Mouse (Mus musculus) forebrain, embryonic 10.5 days (tissue): ENCODE measurements around the gene Zcchc3. TPM values are rescaled to one million over a fixed set of nuclear protein-coding genes. Genes with fewer than 3 reads are reported as not detected.

Source experiments
- DNase-seq: peaks from one replicate; pipeline ENCODE4 v3.0.0-alpha.2; 2017; ENCODE audit warnings: low spot score; ENCODE audit errors: extremely low spot score
- H3K27ac ChIP-seq: fragments of 300-500 bp; sonication (generic); 2 replicates; pipeline ENCODE4 v1.5.1; 2016; ENCODE audit warnings: mild to moderate bottlenecking
- H3K27me3 ChIP-seq: fragments of 300-500 bp; sonication (generic); 2 replicates; pipeline ENCODE4 v1.6.1; 2016; ENCODE audit warnings: mild to moderate bottlenecking; ENCODE audit not compliant: poor library complexity, severe bottlenecking
- H3K36me3 ChIP-seq: fragments of 300-500 bp; sonication (generic); replicated peaks from 2 replicates; pipeline ENCODE4 v1.6.1; 2016; ENCODE audit warnings: mild to moderate bottlenecking, moderate library complexity
- H3K4me1 ChIP-seq: fragments of 300-500 bp; sonication (generic); 2 replicates; pipeline ENCODE4 v1.6.1; 2016
- H3K4me3 ChIP-seq: fragments of 300-500 bp; sonication (generic); 2 replicates; pipeline ENCODE4 v1.5.1; 2016; ENCODE audit warnings: mild to moderate bottlenecking, moderate library complexity
- H3K9me3 ChIP-seq: fragments of 300-500 bp; sonication (generic); 2 replicates; pipeline ENCODE4 v1.6.1; 2016; ENCODE audit warnings: mild to moderate bottlenecking, moderate library complexity
- WGBS: fragments of 180-500 bp; shearing (Covaris S2); methylation state at CpG from one replicate; pipeline ENCODE4 v1.1.7; 2016; 5-methylcytosine and 5-hydroxymethylcytosine counted together
- polyA plus RNA-seq: library from polyadenylated mRNA; unstranded; fragments of >200 nt; fragmentation: Nextera tagmentation; extraction: Ambion mirVana; gene quantifications from 2 replicates; pipeline ENCODE4 v1.2.1, GENCODE M21; 2016

The Zcchc3 gene
- polyA plus RNA-seq: 46.5 and 50.0 TPM in 2 replicates

- peaks cover 48% of the 10 kb centered on the region for H3K4me1 ChIP-seq
- H3K4me3 ChIP-seq: peak within 1 kb of the TSS; percentile 96
- H3K9me3 ChIP-seq: peaks cover 10% of the 10 kb centered on the region
- peak within 1 kb of the TSS; percentile 100 for H3K27ac ChIP-seq
- H3K27me3 ChIP-seq: no peaks in the 10 kb centered on the region
- peaks cover 5% of the 10 kb centered on the region; the same call in 1 of the 2 replicates for H3K36me3 ChIP-seq
- peak; percentile 91 for DNase-seq
- WGBS: under 1% methylated on average over 65 of the region's 65 CpGs
These were observed at the start of gene Zcchc3 for GRCm38 (mm10) chr2:152414591-152415165. Zcchc3 (minus strand) TSS chr2:152415027.

GRCm38 (mm10) chr2:152459241-152459640, 44.4 kb upstream of the Zcchc3 start:
- DNase-seq: no peak
- H3K4me3 ChIP-seq: no peak overlapping the region
- no peaks in the 10 kb centered on the region for H3K27me3 ChIP-seq
- no peak overlapping the region for H3K27ac ChIP-seq
- H3K36me3 ChIP-seq: no peaks in the 10 kb centered on the region
- no peaks in the 10 kb centered on the region for H3K4me1 ChIP-seq
- H3K9me3 ChIP-seq: no peaks in the 10 kb centered on the region
- 81% methylated on average over 13 of the region's 13 CpGs for WGBS

- Histone ChIP-seq H3K27ac (no peak overlapping the region), H3K4me3 (no peak overlapping the region), H3K27me3 (no peaks in the 10 kb centered on the region), H3K36me3 (no peaks in the 10 kb centered on the region), H3K9me3 (no peaks in the 10 kb centered on the region), H3K4me1 (peaks cover 25% of the 10 kb centered on the region)
- DNase-seq: no peak
- 72% methylated on average over 4 of the region's 4 CpGs for WGBS
These were observed 37.4 kb upstream of the Zcchc3 start for GRCm38 (mm10) chr2:152452101-152452781.

GRCm38 (mm10) chr2:152450241-152450640, 35.4 kb upstream of the Zcchc3 start:
- no peak overlapping the region for H3K27ac ChIP-seq
- H3K4me1 ChIP-seq: peaks cover 28% of the 10 kb centered on the region
- no peaks in the 10 kb centered on the region for H3K9me3 ChIP-seq
- 5% methylated on average over 5 of the region's 5 CpGs for WGBS
- H3K27me3 ChIP-seq: no peaks in the 10 kb centered on the region
- H3K4me3 ChIP-seq: no peak overlapping the region
- DNase-seq: peak; percentile 72
- no peaks in the 10 kb centered on the region for H3K36me3 ChIP-seq

- Histone ChIP-seq H3K36me3 (no peaks in the 10 kb centered on the region), H3K27me3 (no peaks in the 10 kb centered on the region), H3K9me3 (no peaks in the 10 kb centered on the region), H3K4me1 (peaks cover 33% of the 10 kb centered on the region), H3K27ac (no peak overlapping the region), H3K4me3 (no peak overlapping the region)
- WGBS: 74% methylated on average over 5 of the region's 5 CpGs
- DNase-seq: no peak
These were observed 32.6 kb upstream of the Zcchc3 start for GRCm38 (mm10) chr2:152447461-152447860.

DNA sequence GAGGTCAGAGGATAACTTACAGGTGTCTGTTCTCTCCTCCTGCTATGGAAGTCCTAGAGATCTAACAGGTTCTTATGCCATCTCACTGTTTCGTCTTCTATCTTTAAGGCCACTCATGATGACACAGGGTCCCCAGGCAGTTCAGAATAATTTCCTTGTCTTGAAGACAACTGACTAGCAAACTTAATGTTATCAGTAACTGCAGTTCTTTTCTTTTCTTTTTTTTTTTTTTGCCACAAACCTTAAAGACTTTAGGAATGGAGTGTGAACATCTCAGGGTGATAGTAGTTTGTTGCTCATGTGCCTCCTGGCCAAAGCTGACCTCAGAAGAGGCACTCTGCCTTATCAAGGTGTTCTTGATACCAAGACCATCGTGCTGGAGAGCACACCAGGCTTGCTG, 31.8 kb upstream of the Zcchc3 start:
- Histone ChIP-seq H3K4me3 (no peak overlapping the region), H3K4me1 (peaks cover 33% of the 10 kb centered on the region), H3K36me3 (no peaks in the 10 kb centered on the region), H3K27me3 (no peaks in the 10 kb centered on the region), H3K27ac (no peak overlapping the region), H3K9me3 (no peaks in the 10 kb centered on the region)
- 88% methylated on average over 2 of the region's 2 CpGs for WGBS
- DNase-seq: no peak

DNA sequence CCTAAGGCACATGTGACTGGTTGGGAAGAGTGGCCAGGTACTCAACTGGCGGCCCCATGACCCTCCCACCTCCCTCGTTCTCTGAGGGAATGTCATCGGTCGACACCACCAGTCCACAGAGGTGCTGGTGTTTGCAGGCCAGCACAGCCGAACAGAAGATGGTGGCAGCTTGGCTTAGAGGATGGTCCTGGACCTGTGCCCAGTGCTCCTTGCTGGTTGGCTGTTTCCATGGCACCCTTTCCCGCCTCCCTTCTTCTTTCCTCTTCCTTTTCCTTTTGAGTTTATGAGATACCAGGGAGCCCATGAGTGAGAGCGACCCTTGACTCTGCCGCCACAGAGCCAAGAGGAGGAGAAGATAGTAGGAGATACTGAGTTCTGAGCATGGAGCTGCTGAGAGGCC, 28.5 kb upstream of the Zcchc3 start:
- Histone ChIP-seq H3K27me3 (no peaks in the 10 kb centered on the region), H3K9me3 (no peaks in the 10 kb centered on the region), H3K27ac (no peak overlapping the region), H3K36me3 (no peaks in the 10 kb centered on the region), H3K4me1 (peaks cover 18% of the 10 kb centered on the region), H3K4me3 (no peak overlapping the region)
- DNase-seq: no peak
- 91% methylated on average over 8 of the region's 8 CpGs for WGBS

- no peak for DNase-seq
- Histone ChIP-seq H3K9me3 (no peaks in the 10 kb centered on the region), H3K27me3 (no peaks in the 10 kb centered on the region), H3K4me3 (no peak overlapping the region), H3K27ac (no peak overlapping the region), H3K36me3 (no peaks in the 10 kb centered on the region), H3K4me1 (peaks cover 13% of the 10 kb centered on the region)
- WGBS: 80% methylated on average over 4 of the region's 4 CpGs
These were observed 27.5 kb upstream of the Zcchc3 start for GRCm38 (mm10) chr2:152442322-152442721.

DNA sequence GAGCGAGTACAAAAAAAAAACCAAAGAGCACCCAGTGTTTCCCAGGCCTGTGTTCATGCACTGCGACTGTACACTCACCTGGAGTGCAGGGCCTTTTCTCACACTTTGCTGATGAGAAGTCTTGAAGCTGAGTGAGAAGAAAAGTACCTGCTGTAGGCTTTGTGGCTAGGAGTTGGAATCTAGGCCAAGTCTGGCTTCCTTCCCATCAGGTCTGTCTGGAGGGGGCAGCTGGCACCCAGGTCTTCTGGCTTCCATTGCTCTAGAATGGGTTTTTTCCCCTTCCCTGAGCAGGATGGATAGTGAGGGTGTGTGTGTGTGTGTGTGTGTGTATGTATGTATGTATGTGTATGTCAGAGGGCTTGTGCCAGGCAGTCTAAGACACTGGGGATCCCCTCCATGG, 25.0 kb upstream of the Zcchc3 start:
- 89% methylated on average over 2 of the region's 2 CpGs for WGBS
- H3K4me3 ChIP-seq: no peak overlapping the region
- no peak overlapping the region for H3K27ac ChIP-seq
- no peaks in the 10 kb centered on the region for H3K36me3 ChIP-seq
- DNase-seq: no peak
- H3K27me3 ChIP-seq: peaks cover 5% of the 10 kb centered on the region; the same call in 1 of the 2 replicates
- no peaks in the 10 kb centered on the region for H3K9me3 ChIP-seq
- H3K4me1 ChIP-seq: peaks cover 17% of the 10 kb centered on the region

GRCm38 (mm10) chr2:152438963-152439362, 24.1 kb upstream of the Zcchc3 start:
- no peak for DNase-seq
- WGBS: 69% methylated on average over 1 of the region's 1 CpGs
- Histone ChIP-seq H3K4me3 (no peak overlapping the region), H3K27me3 (peaks cover 5% of the 10 kb centered on the region; the same call in 1 of the 2 replicates), H3K4me1 (peaks cover 15% of the 10 kb centered on the region), H3K27ac (no peak overlapping the region), H3K9me3 (no peaks in the 10 kb centered on the region), H3K36me3 (no peaks in the 10 kb centered on the region)

- peak; percentile 84 for DNase-seq
- WGBS: 3% methylated on average over 23 of the region's 23 CpGs
- H3K9me3 ChIP-seq: no peaks in the 10 kb centered on the region
- H3K27me3 ChIP-seq: peaks cover 5% of the 10 kb centered on the region; the same call in 1 of the 2 replicates
- H3K4me3 ChIP-seq: peak overlapping the region; percentile 47
- peak overlapping the region; percentile 78 for H3K27ac ChIP-seq
- peaks cover 19% of the 10 kb centered on the region for H3K4me1 ChIP-seq
- H3K36me3 ChIP-seq: no peaks in the 10 kb centered on the region
These were observed 22.4 kb upstream of the Zcchc3 start for GRCm38 (mm10) chr2:152436983-152437860.

- Histone ChIP-seq H3K4me3 (no peak overlapping the region), H3K27ac (no peak overlapping the region), H3K9me3 (no peaks in the 10 kb centered on the region), H3K27me3 (peaks cover 5% of the 10 kb centered on the region; the same call in 1 of the 2 replicates), H3K4me1 (peaks cover 19% of the 10 kb centered on the region), H3K36me3 (no peaks in the 10 kb centered on the region)
- DNase-seq: no peak
- WGBS: 83% methylated on average over 7 of the region's 7 CpGs
These were observed 21.6 kb upstream of the Zcchc3 start for GRCm38 (mm10) chr2:152436405-152436901.
